Mouse (Mus musculus) layer of hippocampus, adult 9-10 months (tissue): ENCODE data around the gene Sntb2.

Experiments used
- DNase-seq: peaks from one replicate; pipeline ENCODE4 v3.0.0; 2022; ENCODE audit warnings: low spot score

Gene Sntb2

GRCm38 (mm10) chr8:106929921-106930320 is 5.6 kb upstream of the Sntb2 start:
- DNase-seq: no peak

- DNase-seq: no peak
These were observed 3.0 kb upstream of the Sntb2 start for GRCm38 (mm10) chr8:106932376-106933065.

- DNase-seq: no peak
These were observed 1.9 kb upstream of the Sntb2 start for GRCm38 (mm10) chr8:106933506-106934143.

- no peak for DNase-seq
These were observed 1.1 kb upstream of the Sntb2 start for GRCm38 (mm10) chr8:106934226-106934977.

- DNase-seq: no peak
These were observed 438 bp downstream of the Sntb2 start for GRCm38 (mm10) chr8:106935899-106936477.

GRCm38 (mm10) chr8:106936478-106937051 is 1.0 kb downstream of the Sntb2 start:
- DNase-seq: no peak

- DNase-seq: no peak
These were observed 1.7 kb downstream of the Sntb2 start for GRCm38 (mm10) chr8:106937081-106937800.

GRCm38 (mm10) chr8:106941806-106942205 is 6.3 kb downstream of the Sntb2 start:
- no peak for DNase-seq

GRCm38 (mm10) chr8:106943874-106944418 is 8.4 kb downstream of the Sntb2 start:
- no peak for DNase-seq

- no peak for DNase-seq
These were observed 9.2 kb downstream of the Sntb2 start for GRCm38 (mm10) chr8:106944756-106945155.

GRCm38 (mm10) chr8:106948678-106949243 is 13.2 kb downstream of the Sntb2 start:
- no peak for DNase-seq

- no peak for DNase-seq
These were observed 16.2 kb downstream of the Sntb2 start for GRCm38 (mm10) chr8:106951707-106952106.

- DNase-seq: no peak
These were observed 18.0 kb downstream of the Sntb2 start for GRCm38 (mm10) chr8:106953571-106953970.

- DNase-seq: no peak
These were observed 21.5 kb downstream of the Sntb2 start for GRCm38 (mm10) chr8:106957086-106957485.

GRCm38 (mm10) chr8:106958212-106958611 is 22.7 kb downstream of the Sntb2 start:
- no peak for DNase-seq

- no peak for DNase-seq
These were observed 24.1 kb downstream of the Sntb2 start for GRCm38 (mm10) chr8:106959626-106960025.

- no peak for DNase-seq
These were observed 26.8 kb downstream of the Sntb2 start for GRCm38 (mm10) chr8:106962322-106962721.

GRCm38 (mm10) chr8:106963365-106963764 is 27.8 kb downstream of the Sntb2 start:
- DNase-seq: no peak

GRCm38 (mm10) chr8:106964573-106964972 is 29.0 kb downstream of the Sntb2 start:
- no peak for DNase-seq

GRCm38 (mm10) chr8:106969964-106970363 is 34.4 kb downstream of the Sntb2 start:
- DNase-seq: no peak

GRCm38 (mm10) chr8:106971916-106972315 is 36.4 kb downstream of the Sntb2 start:
- no peak for DNase-seq
